In genomic region chr10:69254390-69254847, GRCm38 (mm10) we compare ENCODE assay signal across 8 mouse cellular contexts. TPM values are rescaled to one million over a fixed set of nuclear protein-coding genes. Genes with fewer than 3 reads are reported as not detected.
DNase-seq lines count a peak whose midpoint lies in the region; ATAC-seq and TF ChIP-seq lines count a peak whose summit lies in the region.

No protein-coding gene starts in this region.

- no peak overlapping the region for H3K4me3 ChIP-seq in layer of hippocampus, adult 2 months
- no peak overlapping the region for H3K4me3 ChIP-seq in heart, embryonic 10.5 days
- no peak overlapping the region for H3K4me3 ChIP-seq in liver, postnatal 0 days (ENCODE audit: low read depth, low read length)
- H3K4me3 ChIP-seq in neural tube, embryonic 15.5 days (replicated peaks) = no peak overlapping the region

- no peak for TF ChIP-seq EP300 in liver, postnatal 0 days (IDR thresholded peaks at IDR 0.05; ENCODE audit: low read depth)

- peak overlapping the region; percentile 71 for H3K27ac ChIP-seq in layer of hippocampus, adult 2 months
- peak overlapping the region; percentile 89 for H3K27ac ChIP-seq in heart, embryonic 10.5 days
- peak overlapping the region; percentile 76 for H3K27ac ChIP-seq in liver, postnatal 0 days (ENCODE audit: low read depth)
- H3K27ac ChIP-seq in neural tube, embryonic 15.5 days (replicated peaks) = peak overlapping the region; percentile 45; the same call in 1 of the 2 replicates

- no peak overlapping the region for H3K9ac ChIP-seq in liver, postnatal 0 days (replicated peaks)
- no peak overlapping the region for H3K9ac ChIP-seq in neural tube, embryonic 15.5 days (replicated peaks)

- peaks cover 21% of the 10 kb centered on the region for H3K36me3 ChIP-seq in heart, embryonic 10.5 days
- H3K36me3 ChIP-seq in liver, postnatal 0 days (replicated peaks; ENCODE audit: insufficient read depth, low read length) = peaks cover 21% of the 10 kb centered on the region
- peaks cover 9% of the 10 kb centered on the region for H3K36me3 ChIP-seq in neural tube, embryonic 15.5 days

- no peak for TF ChIP-seq CTCF in layer of hippocampus, adult 2 months (conservative IDR thresholded peaks at IDR 0.05)
- no peak; the same call in 1 of the 2 replicates for TF ChIP-seq CTCF in liver, postnatal 0 days (IDR thresholded peaks at IDR 0.05; ENCODE audit: low read depth)

- peaks cover 43% of the 10 kb centered on the region for H3K4me1 ChIP-seq in heart, embryonic 10.5 days
- H3K4me1 ChIP-seq in liver, postnatal 0 days (ENCODE audit: insufficient read depth) = peaks cover 31% of the 10 kb centered on the region
- peaks cover 29% of the 10 kb centered on the region for H3K4me1 ChIP-seq in neural tube, embryonic 15.5 days

- no peaks in the 10 kb centered on the region for H3K27me3 ChIP-seq in heart, embryonic 10.5 days (ENCODE audit: insufficient read depth, poor library complexity, severe bottlenecking)
- no peaks in the 10 kb centered on the region for H3K27me3 ChIP-seq in liver, postnatal 0 days (ENCODE audit: insufficient read depth, low read length)
- H3K27me3 ChIP-seq in neural tube, embryonic 15.5 days (replicated peaks) = no peaks in the 10 kb centered on the region

- no peak overlapping the region for H3K4me2 ChIP-seq in liver, postnatal 0 days (ENCODE audit: low read depth, low read length)
- H3K4me2 ChIP-seq in neural tube, embryonic 15.5 days = no peak overlapping the region

- ATAC-seq in liver, postnatal 0 days = peak; percentile 46
- ATAC-seq in neural tube, embryonic 15.5 days (ENCODE audit: low FRiP score) = peak; percentile 70; the same call in 1 of the 2 replicates
- no peak for ATAC-seq in inflammation-experienced regulatory T-cells, adult 6 months

- no peaks in the 10 kb centered on the region for H3K9me3 ChIP-seq in heart, embryonic 10.5 days
- no peaks in the 10 kb centered on the region for H3K9me3 ChIP-seq in liver, postnatal 0 days (ENCODE audit: low read length)
- no peaks in the 10 kb centered on the region for H3K9me3 ChIP-seq in neural tube, embryonic 15.5 days (replicated peaks)

- no peak for DNase-seq in layer of hippocampus, adult 2 months (ENCODE audit: low spot score in 2 of 2)
- DNase-seq in layer of hippocampus, postnatal 36 days = no peak
- DNase-seq in embryo, embryonic 9.5 days (ENCODE audit: extremely low spot score) = peak; percentile 49
- DNase-seq in heart, embryonic 10.5 days (ENCODE audit: low spot score) = no peak
- peak; percentile 90 to 95 for DNase-seq in kidney, adult 8-10 months
- DNase-seq in liver, postnatal 0 days = peak; percentile 62

- 18% methylated on average over 8 of the region's 8 CpGs for WGBS in heart, embryonic 10.5 days
- WGBS in liver, postnatal 0 days (ENCODE audit: insufficient replicate concordance) = 14% methylated on average over 8 of the region's 8 CpGs
- WGBS in neural tube, embryonic 15.5 days = 7% methylated on average over 8 of the region's 8 CpGs

RNA-seq across cellular contexts. Expression of gene A930033H14Rik, which starts 41.5 kb away (rescaled TPM):
- total RNA-seq in layer of hippocampus, adult 2 months (2021) = 1 to 10 TPM; 2.6 to 2.8 TPM
- 1 to 10 TPM; 2.7 TPM for total RNA-seq in layer of hippocampus, postnatal 36 days (2021)
- polyA plus RNA-seq in heart, embryonic 10.5 days (2016; fragmentation: Nextera tagmentation; extraction: Ambion mirVana) = 1.7 and 1.9 TPM in 2 replicates
- polyA plus RNA-seq in liver, postnatal 0 days (2015; fragmentation: Nextera tagmentation; extraction: Ambion mirVana) = 0.89 and 1.2 TPM in 2 replicates
- 1.3 and 1.4 TPM in 2 replicates for polyA plus RNA-seq in neural tube, embryonic 15.5 days (2015; fragmentation: Nextera tagmentation; extraction: Ambion mirVana)
- not detected for polyA plus RNA-seq in inflammation-experienced regulatory T-cells, adult 6 months (2017; shearing (Covaris generic))

Comparison
In these comparisons a context has a peak if more than half of its experiments do, and no peak if none do; other contexts are left out.
1. DNase-seq: peak in embryo, embryonic 9.5 days (single experiment), kidney, adult 8-10 months (2 of 2) and liver, postnatal 0 days (single experiment); none in layer of hippocampus, adult 2 months (0 of 2), layer of hippocampus, postnatal 36 days (0 of 2) and heart, embryonic 10.5 days (single experiment).
2. Peak in every context shown above with its lines, with median percentiles within 50 percentile points of each other: H3K27ac ChIP-seq.